Mouse (Mus musculus) cortical plate, adult 2 months (tissue): ENCODE results near the gene Trp53bp2. TPM values are rescaled to one million over a fixed set of nuclear protein-coding genes. Genes with fewer than 3 reads are reported as not detected.

Source experiments
- H3K27ac ChIP-seq: fragments of 200-500 bp; 2 replicates; pipeline ENCODE4 v1.5.1; 2012; ENCODE audit warnings: low read length, control low read depth, inconsistent platforms; ENCODE audit not compliant: insufficient read depth
- H3K4me1 ChIP-seq: fragments of 200-500 bp; 2 replicates; pipeline ENCODE4 v1.6.1; 2011; ENCODE audit warnings: low read length; ENCODE audit not compliant: control insufficient read depth, insufficient read depth
- H3K4me3 ChIP-seq: fragments of 200-500 bp; 2 replicates; pipeline ENCODE4 v1.5.1; 2011; ENCODE audit warnings: mild to moderate bottlenecking, low read length, control low read depth; ENCODE audit not compliant: insufficient read depth
- CTCF ChIP-seq: fragments of 200-500 bp; IDR thresholded peaks from 2 replicates; pipeline ENCODE4 v1.5.1; 2011; ENCODE audit warnings: mild to moderate bottlenecking, control low read depth, low read length; ENCODE audit not compliant: insufficient read depth; ENCODE audit errors: extremely low read depth
- POLR2A ChIP-seq: fragments of 200-500 bp; IDR thresholded peaks from 2 replicates; pipeline ENCODE4 v1.6.1; 2011; ENCODE audit warnings: mild to moderate bottlenecking, low read length, control low read depth; ENCODE audit not compliant: insufficient read depth; ENCODE audit errors: extremely low read depth
- polyA plus RNA-seq: library from polyadenylated mRNA; depleted of rRNA; stranded (reverse); fragments of >200 nt; gene quantifications from 2 replicates; pipeline ENCODE4 v1.2.3, GENCODE M21; 2012

Gene Trp53bp2
- polyA plus RNA-seq, 1 experiment = 13.4 TPM

- Histone ChIP-seq H3K4me1 (peaks cover 5% of the 10 kb centered on the region), H3K4me3 (no peak overlapping the region), H3K27ac (no peak overlapping the region)
- TF ChIP-seq CTCF (no peak), POLR2A (no peak)
Observed at GRCm38 (mm10) chr1:182455080-182455479, 46.1 kb downstream of the Trp53bp2 start.

GRCm38 (mm10) chr1:182458556-182458955 lies 49.6 kb downstream of the Trp53bp2 start:
- H3K4me1 ChIP-seq = peaks cover 7% of the 10 kb centered on the region
- peak overlapping the region; percentile 22; the same call in 1 of the 2 replicates for H3K27ac ChIP-seq
- H3K4me3 ChIP-seq = no peak overlapping the region
- TF ChIP-seq CTCF = no peak
- TF ChIP-seq POLR2A = no peak

- Histone ChIP-seq H3K4me3 (no peak overlapping the region), H3K27ac (no peak overlapping the region), H3K4me1 (peaks cover 7% of the 10 kb centered on the region)
- TF ChIP-seq POLR2A = no peak
- no peak for TF ChIP-seq CTCF
Observed at GRCm38 (mm10) chr1:182459436-182459835, 50.5 kb downstream of the Trp53bp2 start.

GRCm38 (mm10) chr1:182460291-182461244 lies 51.6 kb downstream of the Trp53bp2 start:
- Histone ChIP-seq H3K27ac (peak overlapping the region; percentile 32), H3K4me1 (peaks cover 6% of the 10 kb centered on the region), H3K4me3 (no peak overlapping the region)
- TF ChIP-seq CTCF (no peak), POLR2A (no peak)

GRCm38 (mm10) chr1:182461261-182461660 lies 52.3 kb downstream of the Trp53bp2 start:
- peak overlapping the region; percentile 32 for H3K27ac ChIP-seq

GRCm38 (mm10) chr1:182461813-182462212 lies 52.8 kb downstream of the Trp53bp2 start:
- Histone ChIP-seq H3K4me1 (peaks cover 4% of the 10 kb centered on the region; the same call in 1 of the 2 replicates), H3K27ac (0 out of 2 replicates have a peak overlapping the region, but pooled peaks have one; percentile 22), H3K4me3 (no peak overlapping the region)
- TF ChIP-seq CTCF = no peak

More at GRCm38 (mm10) chr1:182461261-182461660, 52.3 kb downstream of the Trp53bp2 start:
- TF ChIP-seq CTCF (no peak), POLR2A (no peak)
- Histone ChIP-seq H3K4me1 (peaks cover 4% of the 10 kb centered on the region; the same call in 1 of the 2 replicates), H3K4me3 (no peak overlapping the region)

- Histone ChIP-seq H3K27ac (no peak overlapping the region), H3K4me1 (peaks cover 4% of the 10 kb centered on the region; the same call in 1 of the 2 replicates), H3K4me3 (no peak overlapping the region)
- no peak for TF ChIP-seq CTCF
- no peak for TF ChIP-seq POLR2A
Observed at GRCm38 (mm10) chr1:182465309-182465708, 56.3 kb downstream of the Trp53bp2 start.

GRCm38 (mm10) chr1:182465978-182466377 lies 57.0 kb downstream of the Trp53bp2 start:
- H3K27ac ChIP-seq = no peak overlapping the region
- H3K4me1 ChIP-seq = peaks cover 4% of the 10 kb centered on the region; the same call in 1 of the 2 replicates
- TF ChIP-seq POLR2A (no peak), CTCF (no peak)
- no peak overlapping the region for H3K4me3 ChIP-seq

GRCm38 (mm10) chr1:182475005-182475796 lies 66.2 kb downstream of the Trp53bp2 start:
- Histone ChIP-seq H3K4me3 (no peak overlapping the region), H3K27ac (peak overlapping the region; percentile 89), H3K4me1 (no peaks in the 10 kb centered on the region)
- TF ChIP-seq POLR2A (no peak), CTCF (peak; percentile 32; the same call in 1 of the 2 replicates)

- no peak for TF ChIP-seq CTCF
- TF ChIP-seq POLR2A = no peak
- Histone ChIP-seq H3K4me1 (no peaks in the 10 kb centered on the region), H3K4me3 (no peak overlapping the region), H3K27ac (no peak overlapping the region)
Observed at GRCm38 (mm10) chr1:182478935-182479334, 70.0 kb downstream of the Trp53bp2 start.
